Mouse (Mus musculus) forebrain, embryonic 14.5 days (tissue): ENCODE measurements around the gene Fga. TPM values are rescaled to one million over a fixed set of nuclear protein-coding genes. Genes with fewer than 3 reads are reported as not detected.

Experiments used
- polyA plus RNA-seq: library from polyadenylated mRNA; unstranded; fragments of >200 nt; fragmentation: Nextera tagmentation; extraction: Ambion mirVana; gene quantifications from 2 replicates; pipeline ENCODE4 v1.2.1, GENCODE M21; 2014

Fga gene
- polyA plus RNA-seq, 1 experiment from 2014 or later, result not detected

Other genes starting within 250 kb of the Fga start
- 1.3 and 1.7 TPM in 2 replicates for gene Rbm46, start 149.6 kb upstream of the Fga start, polyA plus RNA-seq
- 0.05 and 0.12 TPM in 2 replicates for gene Lrat, start 122.1 kb upstream of the Fga start, polyA plus RNA-seq
- not detected in 2 replicates for gene Fgg, start 18.4 kb upstream of the Fga start, polyA plus RNA-seq
- not detected in 2 replicates for gene Fgb, start 23.8 kb downstream of the Fga start, polyA plus RNA-seq
- 140 and 145 TPM in 2 replicates for gene Plrg1, start 29.4 kb downstream of the Fga start, polyA plus RNA-seq
- gene Dchs2, start 101.9 kb downstream of the Fga start, polyA plus RNA-seq, result 0.27 and 0.45 TPM in 2 replicates